Mouse (Mus musculus) heart, embryonic 12.5 days (tissue): ENCODE data around the gene Sh3pxd2a. TPM values are rescaled to one million over a fixed set of nuclear protein-coding genes. Genes with fewer than 3 reads are reported as not detected.

Experiments used
- ATAC-seq: fragments of 200-750 bp; cut with Nextera tagmentation; 2 replicates; pipeline ENCODE4 v1.8.0; 2017; ENCODE audit warnings: moderate TSS enrichment, moderate library complexity; ENCODE audit not compliant: insufficient number of reproducible peaks, low FRiP score
- H3K27ac ChIP-seq: fragments of 300-500 bp; sonication (generic); 2 replicates; pipeline ENCODE4 v1.5.1; 2016; ENCODE audit warnings: mild to moderate bottlenecking, moderate library complexity; ENCODE audit not compliant: poor library complexity, severe bottlenecking
- H3K27me3 ChIP-seq: fragments of 300-500 bp; sonication (generic); replicated peaks from 2 replicates; pipeline ENCODE4 v1.6.1; 2016; ENCODE audit warnings: mild to moderate bottlenecking, moderate library complexity
- H3K36me3 ChIP-seq: fragments of 300-500 bp; sonication (generic); 2 replicates; pipeline ENCODE4 v1.6.1; 2016; ENCODE audit warnings: mild to moderate bottlenecking, moderate library complexity
- H3K4me1 ChIP-seq: fragments of 300-500 bp; sonication (generic); replicated peaks from 2 replicates; pipeline ENCODE4 v1.6.1; 2016; ENCODE audit warnings: mild to moderate bottlenecking
- H3K4me2 ChIP-seq: fragments of 300-500 bp; sonication (generic); 2 replicates; pipeline ENCODE4 v1.6.1; 2016; ENCODE audit warnings: mild to moderate bottlenecking, moderate library complexity
- H3K4me3 ChIP-seq: fragments of 300-500 bp; sonication (generic); 2 replicates; pipeline ENCODE4 v1.5.1; 2016; ENCODE audit warnings: mild to moderate bottlenecking
- H3K9ac ChIP-seq: fragments of 300-500 bp; sonication (generic); 2 replicates; pipeline ENCODE4 v1.6.1; 2016; ENCODE audit warnings: mild to moderate bottlenecking, moderate library complexity
- H3K9me3 ChIP-seq: fragments of 300-500 bp; sonication (generic); replicated peaks from 2 replicates; pipeline ENCODE4 v1.6.1; 2016; ENCODE audit warnings: mild to moderate bottlenecking, moderate library complexity
- WGBS: fragments of 180-500 bp; shearing (Covaris S2); methylation state at CpG from one replicate; pipeline ENCODE4 v1.1.7; 2016; 5-methylcytosine and 5-hydroxymethylcytosine counted together
- polyA plus RNA-seq: library from polyadenylated mRNA; unstranded; fragments of >200 nt; fragmentation: Nextera tagmentation; extraction: Ambion mirVana; gene quantifications from 2 replicates; pipeline ENCODE4 v1.2.1, GENCODE M21; 2016

The Sh3pxd2a gene
- polyA plus RNA-seq, 1 experiment from 2014 or later, result 6.2 TPM

DNA sequence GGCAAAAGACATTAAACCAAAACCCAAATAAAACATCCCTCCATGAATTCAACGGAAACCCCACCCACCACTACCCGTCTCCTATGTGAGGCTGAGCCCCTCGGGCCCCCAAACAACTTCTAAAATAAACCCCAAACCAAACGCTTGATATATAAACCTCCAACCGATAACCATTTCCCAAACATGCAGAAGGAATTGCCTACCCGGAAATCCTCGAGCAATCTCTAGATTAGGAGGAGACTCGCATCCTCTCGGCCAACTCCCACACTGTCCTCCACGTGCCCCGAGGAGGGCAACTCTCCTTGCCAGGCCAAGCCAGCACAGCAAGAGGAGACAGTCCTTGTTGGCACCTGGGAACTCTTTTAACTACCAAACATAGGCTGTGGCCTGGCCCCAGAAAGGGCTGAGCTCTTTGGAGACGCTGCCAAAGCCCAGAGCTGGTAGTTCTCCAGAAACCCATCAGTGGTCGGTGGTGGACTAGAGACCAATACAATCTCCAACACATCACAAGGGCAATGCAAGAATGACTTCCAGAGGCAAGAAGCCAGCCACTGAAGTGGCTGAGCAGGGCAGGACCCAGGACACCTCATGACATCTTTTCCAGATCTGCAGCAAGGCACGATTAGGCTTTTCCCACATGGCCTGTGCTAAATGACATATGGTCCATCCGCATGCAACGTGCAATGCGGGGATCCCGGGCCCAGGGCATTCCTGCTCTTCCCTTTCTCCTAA, 198.0 kb downstream of the Sh3pxd2a start:
- H3K9ac ChIP-seq, result no peak overlapping the region
- H3K4me2 ChIP-seq, result no peak overlapping the region
- no peak for ATAC-seq
- no peak overlapping the region for H3K27ac ChIP-seq
- no peaks in the 10 kb centered on the region for H3K9me3 ChIP-seq
- WGBS, result 89% methylated on average over 18 of the region's 18 CpGs
- no peaks in the 10 kb centered on the region for H3K4me1 ChIP-seq
- no peaks in the 10 kb centered on the region for H3K27me3 ChIP-seq
- H3K4me3 ChIP-seq, result no peak overlapping the region
- peaks cover 65% of the 10 kb centered on the region for H3K36me3 ChIP-seq

DNA sequence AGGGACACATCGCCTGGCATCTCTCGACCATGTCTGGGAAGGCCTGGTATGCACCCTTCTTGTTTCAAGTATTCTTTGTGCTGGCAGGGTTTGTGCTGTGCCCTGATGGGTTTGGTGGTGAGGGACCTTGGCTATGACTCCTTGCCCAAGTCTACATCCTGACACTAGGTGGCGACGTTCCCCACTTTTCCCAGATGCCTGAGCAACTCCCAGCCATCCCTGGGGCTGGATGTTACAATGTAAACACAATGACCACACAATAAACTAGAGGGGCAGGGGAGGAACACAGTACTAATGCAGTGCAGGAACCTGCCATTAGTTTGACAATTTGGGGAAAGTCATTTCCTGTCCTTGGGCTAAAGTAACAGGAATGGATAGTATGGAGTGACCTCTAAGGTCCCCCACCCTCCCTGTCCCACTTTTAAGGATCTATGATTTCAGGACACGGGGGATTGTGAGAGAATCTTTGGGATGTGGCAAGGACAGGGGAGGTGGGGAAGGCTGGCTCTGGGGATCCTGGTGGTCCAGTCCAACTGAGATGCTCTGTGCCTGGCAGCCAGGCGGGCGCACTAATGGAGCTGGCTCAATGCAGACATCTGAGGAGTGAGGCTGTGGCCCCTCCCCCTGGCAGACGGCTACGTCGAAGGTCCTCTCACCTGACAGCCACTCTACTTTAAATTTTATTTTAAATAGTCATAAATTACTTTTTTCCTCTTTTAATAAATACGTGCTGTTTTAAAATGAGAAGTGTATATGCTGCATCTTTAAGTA, 199.7 kb downstream of the Sh3pxd2a start:
- 50% methylated on average over 11 of the region's 11 CpGs for WGBS
- Histone ChIP-seq H3K4me3 (no peak overlapping the region), H3K9ac (no peak overlapping the region), H3K4me2 (no peak overlapping the region), H3K36me3 (peaks cover 49% of the 10 kb centered on the region), H3K27me3 (no peaks in the 10 kb centered on the region), H3K4me1 (no peaks in the 10 kb centered on the region), H3K27ac (no peak overlapping the region), H3K9me3 (no peaks in the 10 kb centered on the region)
- ATAC-seq, result no peak

DNA sequence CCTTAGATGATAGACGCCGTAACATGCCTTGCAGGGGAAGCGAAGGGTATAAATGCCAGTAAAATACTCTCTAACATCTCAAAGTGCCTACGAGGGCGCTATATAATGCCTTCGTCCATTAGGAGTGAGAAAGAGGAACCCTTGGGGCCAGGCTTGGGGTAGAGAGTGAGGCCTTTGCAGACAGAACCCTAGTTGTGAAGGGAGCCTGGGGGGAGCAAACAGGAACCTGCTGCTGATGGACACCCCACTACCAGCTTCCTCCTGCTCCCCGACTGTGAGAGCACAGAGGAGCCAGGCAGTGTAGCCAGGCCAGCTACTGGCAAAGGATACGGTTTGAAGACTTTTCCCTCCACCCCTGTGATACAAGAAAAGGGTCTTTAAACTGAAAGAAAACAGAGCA, 200.6 kb downstream of the Sh3pxd2a start:
- ATAC-seq, result no peak
- Histone ChIP-seq H3K36me3 (peaks cover 41% of the 10 kb centered on the region), H3K9ac (no peak overlapping the region), H3K4me3 (no peak overlapping the region), H3K9me3 (no peaks in the 10 kb centered on the region), H3K4me2 (no peak overlapping the region), H3K27me3 (no peaks in the 10 kb centered on the region), H3K27ac (no peak overlapping the region), H3K4me1 (no peaks in the 10 kb centered on the region)
- WGBS, result 85% methylated on average over 8 of the region's 8 CpGs

DNA sequence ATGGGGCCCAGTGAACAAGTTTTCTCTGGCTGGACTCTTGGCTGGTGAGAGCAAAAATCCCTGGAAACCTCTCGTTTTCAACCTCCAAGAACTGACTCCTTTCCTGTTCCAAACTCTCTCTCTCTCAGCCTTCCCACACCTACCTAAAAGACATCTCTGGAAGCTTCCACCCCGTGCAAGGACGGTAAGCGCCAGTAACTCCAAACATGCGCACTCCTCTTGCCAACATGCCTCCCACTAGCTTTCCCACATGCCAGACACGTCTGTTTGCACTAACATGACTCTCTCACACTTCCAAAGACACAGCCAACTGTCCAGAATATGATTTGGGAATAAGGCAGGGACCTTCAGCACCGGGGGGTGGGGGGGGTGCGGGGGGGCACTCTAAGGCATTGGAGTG, 203.0 kb downstream of the Sh3pxd2a start:
- peaks cover 4% of the 10 kb centered on the region; the same call in 1 of the 2 replicates for H3K27me3 ChIP-seq
- H3K4me3 ChIP-seq, result no peak overlapping the region
- no peak overlapping the region for H3K9ac ChIP-seq
- H3K36me3 ChIP-seq, result peaks cover 16% of the 10 kb centered on the region
- H3K27ac ChIP-seq, result no peak overlapping the region
- H3K9me3 ChIP-seq, result no peaks in the 10 kb centered on the region
- no peak overlapping the region for H3K4me2 ChIP-seq
- no peaks in the 10 kb centered on the region for H3K4me1 ChIP-seq
- no peak for ATAC-seq
- WGBS, result 86% methylated on average over 8 of the region's 8 CpGs

DNA sequence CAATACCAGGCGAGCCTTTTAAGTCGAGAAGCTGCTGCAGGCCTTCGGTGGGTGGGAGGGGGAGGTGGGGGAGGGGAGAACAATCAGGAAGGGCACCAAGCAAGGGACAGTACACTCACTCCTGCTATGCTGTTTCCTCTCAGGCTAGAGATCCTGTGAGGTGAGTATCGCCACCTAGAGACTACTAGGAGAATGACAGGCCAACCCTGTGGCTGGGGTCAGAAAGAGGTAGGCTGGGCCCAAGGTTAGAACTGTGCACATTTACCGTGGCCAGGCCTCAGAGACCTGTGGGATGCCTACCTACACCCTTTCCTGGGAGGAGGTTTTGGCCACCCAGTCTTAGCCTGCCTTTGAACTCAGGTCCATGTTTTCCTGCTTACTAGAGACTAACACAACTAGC, 204.6 kb downstream of the Sh3pxd2a start:
- ATAC-seq, result peak; percentile 10; the same call in 1 of the 2 replicates
- peaks cover 11% of the 10 kb centered on the region for H3K27me3 ChIP-seq
- 10% methylated on average over 5 of the region's 5 CpGs for WGBS
- H3K9me3 ChIP-seq, result no peaks in the 10 kb centered on the region
- H3K27ac ChIP-seq, result no peak overlapping the region
- no peak overlapping the region for H3K9ac ChIP-seq
- H3K4me2 ChIP-seq, result no peak overlapping the region
- no peaks in the 10 kb centered on the region for H3K4me1 ChIP-seq
- no peak overlapping the region for H3K4me3 ChIP-seq
- peaks cover 9% of the 10 kb centered on the region for H3K36me3 ChIP-seq

DNA sequence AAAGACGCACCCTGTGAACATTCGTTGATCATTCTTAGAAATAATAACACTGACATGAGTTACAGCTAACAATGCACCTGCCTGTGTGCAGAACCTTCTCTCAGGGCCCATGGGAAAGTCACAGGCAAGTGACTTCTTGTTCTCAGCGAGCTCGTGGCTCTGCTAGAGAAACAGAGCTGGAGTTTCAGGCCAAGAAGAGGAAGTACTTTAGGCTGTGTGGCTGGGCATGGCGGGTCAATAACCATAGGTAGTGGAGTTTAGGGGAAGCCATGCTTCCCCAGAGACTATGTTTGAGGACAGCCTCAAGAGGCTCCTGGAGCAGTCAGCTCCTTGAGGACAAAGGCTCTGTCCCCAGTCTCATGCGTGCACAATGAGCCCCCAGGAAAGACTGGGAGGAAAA, 208.3 kb downstream of the Sh3pxd2a start:
- H3K4me1 ChIP-seq, result peaks cover 8% of the 10 kb centered on the region
- H3K4me2 ChIP-seq, result no peak overlapping the region
- H3K4me3 ChIP-seq, result no peak overlapping the region
- H3K9ac ChIP-seq, result no peak overlapping the region
- ATAC-seq, result no peak
- no peaks in the 10 kb centered on the region for H3K9me3 ChIP-seq
- H3K36me3 ChIP-seq, result no peaks in the 10 kb centered on the region
- WGBS, result 72% methylated on average over 6 of the region's 6 CpGs
- no peak overlapping the region for H3K27ac ChIP-seq
- peaks cover 48% of the 10 kb centered on the region for H3K27me3 ChIP-seq

DNA sequence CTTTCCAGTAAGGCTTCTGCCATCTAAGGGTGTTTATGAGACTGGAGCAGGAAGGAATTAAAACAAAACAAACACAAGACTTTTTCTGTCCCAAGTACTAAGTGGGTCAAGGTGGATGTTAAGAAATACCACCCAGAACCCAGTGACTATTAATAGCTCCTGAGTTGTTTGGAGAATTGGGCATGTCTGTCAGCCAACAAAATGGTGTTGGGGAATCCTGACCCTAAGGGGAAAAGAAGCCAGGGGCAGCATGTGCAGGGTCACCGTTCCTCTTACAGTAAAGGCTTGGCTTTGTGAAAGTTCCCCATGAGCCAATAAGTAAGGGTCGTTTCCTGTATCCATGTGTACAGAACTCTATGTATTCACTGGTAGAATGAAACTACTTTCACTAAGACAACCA, 209.2 kb downstream of the Sh3pxd2a start:
- Histone ChIP-seq H3K4me1 (peaks cover 8% of the 10 kb centered on the region), H3K27ac (no peak overlapping the region), H3K9ac (no peak overlapping the region), H3K36me3 (no peaks in the 10 kb centered on the region), H3K27me3 (peaks cover 54% of the 10 kb centered on the region), H3K9me3 (no peaks in the 10 kb centered on the region), H3K4me2 (no peak overlapping the region), H3K4me3 (no peak overlapping the region)
- 65% methylated on average over 2 of the region's 2 CpGs for WGBS
- ATAC-seq, result no peak

DNA sequence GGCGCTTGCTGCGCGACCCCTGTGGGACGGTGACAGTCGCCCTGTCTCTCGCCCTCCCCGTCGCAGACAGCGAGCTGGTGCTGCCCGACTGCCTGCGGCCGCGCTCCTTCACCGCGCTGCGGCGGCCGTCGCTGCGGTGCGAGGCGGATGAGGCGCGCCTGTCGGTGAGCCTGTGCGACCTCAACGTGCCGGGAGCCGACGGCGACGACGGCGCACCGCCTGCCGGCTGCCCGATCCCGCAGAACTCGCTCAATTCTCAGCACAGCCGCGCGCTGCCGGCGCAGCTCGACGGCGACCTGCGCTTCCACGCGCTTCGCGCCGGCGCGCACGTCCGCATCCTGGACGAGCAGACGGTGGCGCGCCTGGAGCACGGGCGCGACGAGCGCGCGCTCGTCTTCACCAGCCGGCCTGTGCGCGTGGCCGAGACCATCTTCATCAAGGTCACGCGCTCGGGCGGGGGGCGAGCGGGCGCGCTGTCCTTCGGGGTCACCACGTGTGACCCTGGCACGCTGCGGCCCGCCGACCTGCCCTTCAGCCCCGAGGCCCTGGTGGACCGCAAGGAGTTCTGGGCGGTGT, 211.1 kb downstream of the Sh3pxd2a start:
- no peaks in the 10 kb centered on the region for H3K36me3 ChIP-seq
- H3K9me3 ChIP-seq, result no peaks in the 10 kb centered on the region
- peak overlapping the region; percentile 48 for H3K4me3 ChIP-seq
- 4% methylated on average over 90 of the region's 90 CpGs for WGBS
- H3K9ac ChIP-seq, result peak overlapping the region; percentile 21
- H3K4me1 ChIP-seq, result peaks cover 17% of the 10 kb centered on the region
- ATAC-seq, result 0 out of 2 replicates have a peak, but pooled peaks have one; percentile 30
- no peak overlapping the region for H3K27ac ChIP-seq
- H3K4me2 ChIP-seq, result peak overlapping the region; percentile 71
- H3K27me3 ChIP-seq, result peaks cover 54% of the 10 kb centered on the region

DNA sequence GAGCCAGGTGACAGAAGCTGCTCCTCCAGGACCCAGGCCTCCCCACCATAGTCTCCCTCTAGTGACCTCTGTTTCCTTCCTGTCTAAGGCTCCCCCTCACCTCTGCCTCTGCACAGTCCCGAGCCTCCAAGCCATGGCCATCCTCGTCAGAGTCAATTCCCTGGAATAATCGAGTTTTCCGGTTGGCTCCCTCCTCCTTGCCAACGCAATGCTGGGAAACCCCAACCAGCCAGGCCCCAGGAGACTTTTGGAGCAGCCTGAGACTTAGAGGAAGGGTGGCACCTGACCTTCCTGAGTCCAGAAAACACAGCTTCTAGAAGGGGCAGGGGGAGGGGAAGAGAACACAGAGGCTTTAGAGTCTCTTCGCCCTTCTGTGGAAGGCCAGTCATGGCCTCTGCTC, 213.3 kb downstream of the Sh3pxd2a start:
- H3K4me2 ChIP-seq, result no peak overlapping the region
- peaks cover 17% of the 10 kb centered on the region for H3K4me1 ChIP-seq
- 71% methylated on average over 6 of the region's 6 CpGs for WGBS
- no peaks in the 10 kb centered on the region for H3K9me3 ChIP-seq
- no peak overlapping the region for H3K4me3 ChIP-seq
- no peaks in the 10 kb centered on the region for H3K36me3 ChIP-seq
- no peak overlapping the region for H3K9ac ChIP-seq
- H3K27me3 ChIP-seq, result peaks cover 51% of the 10 kb centered on the region
- ATAC-seq, result no peak
- no peak overlapping the region for H3K27ac ChIP-seq

DNA sequence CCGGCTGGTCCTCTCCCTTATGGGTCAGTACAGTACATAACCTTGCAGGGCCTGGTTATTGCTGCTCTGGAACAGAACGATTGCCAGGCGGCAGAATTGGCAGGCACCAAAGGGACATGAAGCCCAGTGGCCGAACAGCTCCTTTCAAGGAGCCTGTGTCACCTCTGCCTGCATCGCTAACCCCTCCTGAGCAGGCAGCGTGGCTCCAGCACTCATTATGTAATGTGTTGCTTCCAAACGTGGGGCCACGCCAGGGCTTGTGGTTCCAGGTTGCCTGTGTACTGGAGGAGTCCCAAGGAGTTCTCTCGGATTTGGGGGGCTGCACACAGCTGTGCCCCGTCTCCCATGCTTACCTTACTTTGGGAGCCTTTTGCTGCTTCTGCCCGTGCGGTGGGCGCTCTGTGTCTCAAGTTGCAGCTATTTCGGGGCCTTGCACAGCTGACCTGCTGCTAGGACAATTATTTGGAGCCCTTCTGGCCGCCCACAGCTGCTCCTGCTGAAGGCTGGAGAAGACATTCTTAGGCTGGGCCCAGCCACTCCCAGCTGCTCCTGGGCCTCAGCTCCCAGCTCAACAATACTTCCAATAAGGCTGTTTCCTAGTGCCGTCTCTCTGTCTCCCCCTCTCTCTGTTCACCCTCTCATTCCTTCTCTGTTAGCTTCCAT, 215.2 kb downstream of the Sh3pxd2a start:
- Histone ChIP-seq H3K4me2 (no peak overlapping the region), H3K4me3 (no peak overlapping the region), H3K36me3 (no peaks in the 10 kb centered on the region), H3K9ac (no peak overlapping the region), H3K27ac (no peak overlapping the region), H3K9me3 (no peaks in the 10 kb centered on the region), H3K27me3 (peaks cover 41% of the 10 kb centered on the region), H3K4me1 (peaks cover 17% of the 10 kb centered on the region)
- ATAC-seq, result no peak
- 63% methylated on average over 16 of the region's 16 CpGs for WGBS

DNA sequence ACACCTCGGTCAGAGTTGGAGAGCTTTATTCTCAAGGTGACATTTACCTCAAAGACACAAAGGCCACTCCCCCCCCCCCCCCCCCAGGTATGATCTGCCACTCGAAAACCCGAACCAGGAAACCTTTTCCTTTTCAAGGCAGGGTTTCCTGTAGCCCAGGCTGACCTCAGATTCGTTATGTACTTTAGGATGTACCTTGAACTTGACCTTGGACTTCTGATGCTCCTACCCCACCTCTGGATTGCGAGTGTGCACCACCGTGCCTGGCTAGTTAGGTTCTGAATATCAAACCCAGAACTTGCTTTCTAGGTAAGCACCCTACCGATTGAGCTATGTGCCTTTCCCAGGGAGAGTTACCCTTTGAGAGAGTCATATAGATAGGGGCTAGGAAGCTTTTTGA, 215.9 kb downstream of the Sh3pxd2a start:
- no peak for ATAC-seq
- H3K27me3 ChIP-seq, result peaks cover 34% of the 10 kb centered on the region
- peaks cover 13% of the 10 kb centered on the region for H3K4me1 ChIP-seq
- no peak overlapping the region for H3K9ac ChIP-seq
- no peak overlapping the region for H3K27ac ChIP-seq
- WGBS, result 78% methylated on average over 7 of the region's 7 CpGs
- no peak overlapping the region for H3K4me2 ChIP-seq
- no peak overlapping the region for H3K4me3 ChIP-seq
- H3K36me3 ChIP-seq, result no peaks in the 10 kb centered on the region
- H3K9me3 ChIP-seq, result no peaks in the 10 kb centered on the region
